Mouse (Mus musculus) embryonic fibroblast, embryonic 13.5 days (primary cell): ENCODE data around the gene Irf1.

Experiments
- CTCF ChIP-seq: IDR thresholded peaks from 2 replicates; pipeline ENCODE4 v1.5.1; 2011; ENCODE audit warnings: mild to moderate bottlenecking, control low read depth, low read length, moderate library complexity, borderline replicate concordance; ENCODE audit not compliant: insufficient read depth
- POLR2A ChIP-seq: IDR thresholded peaks from 2 replicates; pipeline ENCODE4 v1.6.1; 2011; ENCODE audit warnings: low read depth, mild to moderate bottlenecking, control low read depth, low read length, moderate library complexity

DNA sequence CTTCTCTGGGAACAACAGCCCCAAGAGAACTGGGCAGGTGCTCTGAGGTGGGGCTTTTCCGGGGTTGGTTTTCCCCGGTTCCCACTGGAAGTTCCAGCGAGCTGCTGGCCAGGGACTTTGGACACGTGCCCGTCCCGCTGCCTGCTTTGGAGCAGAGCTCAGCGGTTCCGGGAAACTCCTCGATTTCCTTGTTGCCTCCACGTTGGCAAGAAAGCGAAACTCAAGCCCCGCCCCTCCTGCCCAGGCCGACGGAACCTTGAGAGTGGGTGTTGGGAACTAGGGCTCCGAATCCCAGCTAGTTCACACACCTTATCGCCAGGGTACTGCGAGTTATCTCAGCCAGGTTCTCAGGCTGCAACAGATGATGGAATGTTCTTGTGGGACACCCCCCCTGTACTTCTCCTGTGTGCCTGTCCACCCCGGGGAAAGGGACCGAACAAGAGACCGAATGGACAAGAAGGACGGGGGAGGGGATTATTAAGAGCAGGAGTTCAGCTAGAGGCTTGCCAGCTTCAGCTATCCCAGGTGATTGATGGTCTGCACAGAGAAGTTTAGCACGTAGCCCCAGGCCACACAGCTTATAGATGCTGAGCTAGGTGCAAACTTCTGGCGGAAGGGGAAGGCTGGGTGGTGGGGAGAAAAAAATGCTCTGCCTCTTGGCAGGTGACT, 6.9 kb upstream of the Irf1 start:
- TF ChIP-seq CTCF (no peak), POLR2A (no peak; the same call in none of the 2 replicates)
